Mouse (Mus musculus) natural killer cell, adult 2 months (primary cell): ENCODE results near the gene Gm17334.

Source experiments
- DNase-seq, 2 experiments: peaks; one replicate each; pipeline ENCODE4 v3.0.0; 2022; ENCODE audit warnings: low spot score in 2 of 2

The Gm17334 gene

DNA sequence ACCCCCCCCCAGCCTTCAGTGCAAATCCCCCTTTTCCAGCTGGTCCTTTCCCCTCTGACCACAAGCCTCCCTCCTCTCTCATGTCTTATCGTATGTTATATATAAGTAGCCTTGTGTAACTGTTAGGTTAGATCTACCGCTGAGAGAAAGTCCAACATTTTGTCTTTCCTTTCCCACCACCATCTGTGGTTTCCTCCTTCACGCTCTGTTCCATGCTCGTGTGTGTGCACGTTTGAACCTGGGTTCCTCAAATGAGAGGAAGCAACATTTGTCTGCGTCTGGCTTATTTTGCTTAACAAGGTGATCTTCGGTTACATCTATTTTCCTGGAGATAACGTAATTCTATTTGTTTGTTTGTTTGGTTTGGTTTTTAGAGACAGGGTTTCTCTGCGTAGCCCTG, 25.0 kb downstream of the Gm17334 start:
- no peak for DNase-seq

DNA sequence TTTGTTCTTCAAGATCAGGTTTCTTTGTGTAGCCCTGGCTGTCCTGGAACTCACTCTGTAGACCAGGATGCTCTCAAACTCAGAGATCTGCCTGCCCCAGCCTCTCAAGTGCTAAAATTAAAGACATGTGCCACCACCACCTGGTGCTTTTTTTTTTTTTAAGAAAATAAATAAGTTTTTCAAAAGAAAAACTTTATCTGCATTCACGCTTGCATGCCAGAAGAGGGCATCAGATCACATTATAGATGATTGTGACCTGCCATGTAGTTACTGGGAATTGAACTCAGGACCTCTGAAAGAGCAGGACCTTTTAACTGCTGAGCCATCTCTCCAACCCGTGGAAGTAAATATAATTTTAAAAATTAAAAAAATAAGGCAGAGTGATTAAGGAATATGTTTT, 27.7 kb downstream of the Gm17334 start:
- DNase-seq, result no peak

DNA sequence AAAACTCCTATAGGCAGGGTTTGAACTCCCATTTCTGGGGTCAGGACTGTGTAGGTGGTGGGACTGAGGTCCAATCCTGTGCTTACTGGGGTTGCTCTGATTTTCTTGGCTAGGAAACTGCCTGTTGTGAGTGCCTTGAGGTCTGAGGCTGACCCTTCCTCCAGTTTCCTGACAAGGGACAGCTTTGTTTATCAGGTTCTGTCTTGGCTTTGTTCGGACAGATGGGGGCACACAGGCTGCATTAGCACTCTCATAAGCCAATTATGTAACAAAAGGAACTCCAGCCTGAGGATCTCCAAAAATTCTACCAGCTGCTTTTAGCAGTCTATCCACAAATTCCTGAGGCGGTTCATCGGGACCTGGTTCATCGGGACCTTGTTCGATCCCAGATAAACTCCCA, 30.6 kb downstream of the Gm17334 start:
- no peak for DNase-seq

DNA sequence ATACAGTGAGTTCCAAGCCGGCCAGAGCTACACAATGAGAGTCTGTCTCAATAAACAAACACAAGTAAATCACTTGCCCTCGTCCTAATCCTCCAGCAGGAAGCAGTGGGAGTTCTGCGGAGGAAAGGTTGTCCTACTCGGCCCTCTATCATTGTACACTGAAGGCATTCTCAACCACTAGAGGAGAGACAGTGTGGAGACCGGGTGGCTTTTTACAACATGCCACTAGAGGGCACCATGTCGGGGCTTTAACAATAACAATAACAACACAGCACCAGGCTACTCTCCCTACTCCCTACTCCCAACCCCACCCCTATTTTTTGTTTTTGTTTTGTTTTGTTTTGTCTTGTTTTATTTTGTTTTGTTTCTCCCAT, 35.4 kb downstream of the Gm17334 start:
- peak; percentile 50 to 66 for DNase-seq

DNA sequence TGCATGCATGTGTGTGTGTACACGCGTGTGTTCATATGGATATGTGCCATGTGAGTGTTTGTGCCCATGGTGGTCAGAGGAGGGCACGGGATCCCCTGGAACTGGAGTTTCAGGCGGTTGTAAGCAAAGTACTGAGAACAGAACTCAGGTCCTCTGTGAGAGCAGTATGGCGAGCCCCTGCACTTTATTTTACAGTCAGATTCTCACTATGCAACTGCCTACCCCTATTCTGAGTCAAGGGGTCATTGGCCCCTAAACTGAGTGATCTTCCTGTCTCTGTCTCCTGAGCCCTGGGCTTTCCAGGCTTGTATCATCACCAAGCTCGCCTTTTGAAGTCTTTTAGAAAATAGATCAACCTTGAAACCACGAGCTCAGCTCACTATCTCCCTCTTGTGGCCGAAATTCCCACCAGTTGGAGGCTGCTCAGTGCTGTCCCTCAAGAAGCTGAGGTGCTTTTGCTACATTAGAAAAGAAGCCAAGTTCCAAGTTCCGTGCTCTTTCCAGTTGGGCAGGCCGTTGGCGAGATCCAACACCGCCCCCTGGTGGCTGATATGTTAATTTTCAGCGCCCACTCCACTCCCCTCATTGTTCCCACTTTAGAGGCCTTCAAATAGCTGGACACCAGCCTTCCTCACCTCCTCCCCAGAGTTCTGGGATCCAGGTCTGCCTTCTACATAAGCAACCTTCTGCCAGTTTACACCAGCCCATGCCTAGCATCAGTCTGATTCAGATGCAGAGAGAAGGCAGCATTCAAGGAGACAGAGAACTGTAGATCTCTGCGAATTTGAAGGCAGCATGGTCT, 36.0 kb downstream of the Gm17334 start:
- peak; percentile 58 to 76 for DNase-seq

DNA sequence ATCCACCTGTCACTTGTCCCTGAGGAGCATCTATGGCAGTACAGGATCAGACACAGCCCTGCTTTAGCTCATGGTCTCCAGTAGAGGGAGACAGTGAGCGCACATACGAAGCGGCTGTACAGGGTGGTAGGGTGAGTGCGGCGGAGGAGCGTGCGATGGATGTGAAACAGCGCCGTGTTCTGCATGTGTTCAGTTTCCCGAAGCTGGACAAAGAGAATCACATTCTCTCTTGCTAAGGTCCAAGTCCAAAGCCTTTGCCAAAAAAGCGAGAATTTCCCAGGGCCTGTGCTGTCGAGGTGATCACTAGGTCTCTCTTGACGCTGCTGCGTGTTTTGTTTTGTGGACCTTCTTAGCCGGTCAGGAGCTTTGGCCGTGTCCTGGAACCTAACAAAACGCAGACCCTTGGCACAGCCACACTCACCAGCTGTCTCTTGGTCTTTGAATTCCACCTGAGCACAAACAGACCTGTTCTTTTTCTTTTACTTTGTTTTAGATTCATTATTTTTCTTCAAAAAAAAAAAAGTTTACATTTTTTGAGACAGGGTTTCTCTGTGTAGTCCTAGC, 37.2 kb downstream of the Gm17334 start:
- DNase-seq, result peak; percentile 61 to 69

DNA sequence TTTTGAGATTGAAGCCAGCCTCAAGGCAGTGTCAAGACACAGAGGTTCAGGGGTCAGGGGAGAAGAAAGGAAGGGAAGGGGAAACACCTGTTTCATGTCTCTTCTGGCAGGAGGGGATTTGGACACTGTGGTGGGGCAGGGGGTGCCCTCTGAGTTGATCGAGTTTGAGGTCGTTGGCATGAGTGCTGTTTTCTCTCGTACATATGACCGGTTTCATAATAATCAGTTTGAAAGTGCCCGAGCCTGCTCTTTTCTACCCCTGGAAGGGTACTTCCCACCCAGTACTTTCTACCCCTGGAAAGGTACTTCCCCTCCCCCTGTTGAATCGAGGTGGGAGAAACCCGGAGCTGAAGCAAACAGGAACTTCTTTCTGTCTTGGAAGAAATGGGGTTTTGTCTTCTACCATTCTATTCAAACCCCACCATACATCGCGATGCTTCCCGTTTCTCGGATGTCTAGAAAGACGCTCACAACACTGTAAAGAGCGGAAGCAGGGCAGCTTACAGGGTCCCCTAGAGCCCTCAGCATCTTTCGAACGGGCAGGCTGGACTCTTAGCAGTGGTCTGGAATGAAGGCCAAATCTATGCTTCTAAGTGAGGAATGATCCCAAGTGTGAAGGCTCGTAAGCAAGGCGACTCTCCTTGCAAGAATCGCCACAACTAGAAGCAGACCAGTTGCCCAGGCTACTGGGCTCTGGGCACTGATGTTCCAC, 37.9 kb downstream of the Gm17334 start:
- no peak for DNase-seq

DNA sequence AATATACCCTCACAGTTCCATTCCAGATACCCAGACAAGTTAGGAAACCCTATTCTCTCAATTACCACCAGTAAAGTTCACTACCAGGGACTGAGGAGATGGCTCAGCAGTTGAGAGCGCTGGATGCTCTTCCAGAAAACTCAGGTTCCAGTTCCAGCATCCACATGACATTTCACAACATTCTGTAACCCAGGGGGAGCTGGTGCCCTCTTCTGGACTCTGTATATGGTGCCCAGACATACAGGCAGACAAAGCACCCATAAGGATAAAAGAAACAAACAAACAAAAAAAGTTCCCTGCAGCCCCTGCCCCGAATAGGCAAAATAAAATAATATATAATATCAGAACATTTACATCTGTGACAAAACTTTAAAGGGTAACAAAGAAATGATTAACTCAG, 38.6 kb downstream of the Gm17334 start:
- no peak for DNase-seq

DNA sequence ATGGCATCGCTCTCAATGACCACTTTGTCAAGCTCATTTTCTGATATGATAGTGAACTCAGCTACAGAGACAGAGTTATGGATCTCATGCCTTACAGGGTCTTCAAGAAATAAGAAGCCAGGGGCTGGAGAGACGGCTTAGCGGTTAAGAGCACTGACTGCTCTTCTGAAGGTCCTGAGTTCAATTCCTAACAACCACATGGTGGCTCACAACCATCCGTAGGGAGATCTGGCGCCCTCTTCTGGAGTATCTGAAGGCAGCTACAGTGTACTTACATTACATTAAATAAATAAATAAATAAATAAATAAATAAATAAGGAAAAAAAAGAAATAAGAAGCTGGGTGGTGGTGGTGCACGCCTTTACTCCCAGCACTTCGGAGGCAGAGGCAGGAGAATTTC, 39.2 kb downstream of the Gm17334 start:
- DNase-seq, result no peak

DNA sequence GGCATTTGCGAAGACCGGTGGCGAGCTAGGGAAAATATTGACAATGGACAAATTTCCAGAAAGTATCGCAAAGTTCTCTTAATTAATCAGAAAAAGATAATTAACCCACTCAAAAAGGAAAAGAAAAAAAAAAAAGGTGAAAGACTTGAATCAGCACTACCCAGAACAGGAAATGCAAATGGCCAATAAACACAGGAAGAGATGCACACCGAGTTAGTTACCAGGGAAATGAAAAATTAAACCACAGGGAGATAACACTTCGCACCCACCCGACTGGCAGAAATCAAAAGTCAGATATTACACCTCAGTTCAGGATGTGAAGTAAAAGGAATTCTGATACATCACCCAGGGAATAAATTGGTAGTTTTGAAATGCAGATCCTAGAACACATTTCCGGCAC, 40.7 kb downstream of the Gm17334 start:
- DNase-seq, result no peak

DNA sequence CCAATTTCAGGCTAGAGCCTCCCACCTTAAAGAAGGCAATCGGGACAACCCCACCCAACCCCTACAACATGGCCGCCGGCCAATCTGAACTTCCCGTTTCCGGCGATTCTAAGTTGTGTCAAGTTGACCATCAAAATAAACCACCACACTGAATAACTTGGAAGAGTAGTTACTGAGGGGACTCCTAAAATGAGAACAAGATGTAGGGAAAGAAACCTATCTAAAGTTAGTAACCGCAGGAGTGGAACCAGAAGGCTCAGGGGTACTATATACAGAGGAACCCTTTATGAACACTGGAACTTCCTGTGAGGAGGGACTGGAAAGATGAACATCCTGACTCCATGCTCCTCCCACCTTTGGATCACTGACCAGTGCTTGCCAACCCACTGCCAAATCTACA, 41.5 kb downstream of the Gm17334 start:
- DNase-seq, result no peak
